Mouse (Mus musculus) heart, adult 2 months (tissue): ENCODE results near the gene Fchsd2. TPM values are rescaled to one million over a fixed set of nuclear protein-coding genes. Genes with fewer than 3 reads are reported as not detected.

Experiments
- DNase-seq, 2 experiments: peaks; one replicate each; pipeline ENCODE4 v3.0.0; 2021
- H3K27ac ChIP-seq: fragments of 200-600 bp; 2 replicates; pipeline ENCODE4 v1.8.1; 2022
- H3K27me3 ChIP-seq: fragments of 200-500 bp; 2 replicates; pipeline ENCODE4 v1.6.1; 2012; ENCODE audit warnings: mild to moderate bottlenecking, low read length, inconsistent platforms, mixed read lengths; ENCODE audit not compliant: control insufficient read depth, insufficient read depth
- H3K36me3 ChIP-seq: fragments of 200-500 bp; 2 replicates; pipeline ENCODE4 v1.6.1; 2012; ENCODE audit warnings: low read length, inconsistent platforms; ENCODE audit not compliant: control insufficient read depth, insufficient read depth
- H3K4me1 ChIP-seq: fragments of 200-500 bp; 2 replicates; pipeline ENCODE4 v1.6.1; 2011; ENCODE audit warnings: low read length; ENCODE audit not compliant: control insufficient read depth, insufficient read depth
- H3K4me3 ChIP-seq: fragments of 200-600 bp; 2 replicates; pipeline ENCODE4 v1.8.1; 2022
- H3K79me2 ChIP-seq: fragments of 200-500 bp; replicated peaks from 2 replicates; pipeline ENCODE4 v1.6.1; 2012; ENCODE audit warnings: mild to moderate bottlenecking, inconsistent platforms, low read length, moderate library complexity, mixed read lengths; ENCODE audit not compliant: control insufficient read depth, insufficient read depth
- H3K9ac ChIP-seq: fragments of 200-500 bp; 2 replicates; pipeline ENCODE4 v1.6.1; 2012; ENCODE audit warnings: low read depth, mild to moderate bottlenecking, control low read depth, inconsistent platforms, low read length, mixed read lengths
- CTCF ChIP-seq: fragments of 200-600 bp; IDR thresholded peaks from 2 replicates; pipeline ENCODE4 v1.8.1; 2022; ENCODE audit warnings: antibody characterized with exemption, mild to moderate bottlenecking, moderate library complexity
- EP300 ChIP-seq: fragments of 200-500 bp; IDR thresholded peaks from 2 replicates; pipeline ENCODE4 v1.6.1; 2011; ENCODE audit warnings: low read depth, low read length, control low read depth; ENCODE audit not compliant: insufficient read depth
- POLR2A ChIP-seq: fragments of 200-500 bp; IDR thresholded peaks from 2 replicates; pipeline ENCODE4 v1.6.1; 2011; ENCODE audit warnings: mild to moderate bottlenecking, low read depth, low read length, control low read depth; ENCODE audit not compliant: insufficient read depth
- WGBS: fragments of 180-500 bp; shearing (Covaris S2); methylation state at CpG from one replicate; pipeline ENCODE4 v1.1.7; 2018; 5-methylcytosine and 5-hydroxymethylcytosine counted together
- intact Hi-C: fragments of 180-260 bp; cut with DNase I; formaldehyde crosslinking; loops from one replicate; pipeline ENCODE4 v1.15.1; 2025
- polyA plus RNA-seq: library from polyadenylated mRNA; depleted of rRNA; stranded (reverse); fragments of >200 nt; gene quantifications from 2 replicates; pipeline ENCODE4 v1.2.3, GENCODE M21; 2012
- total RNA-seq, 2 experiments: library from RNA; stranded (reverse); gene quantifications; 2 replicates each; pipeline ENCODE4 v1.2.3; 2021

The Fchsd2 gene
- total and polyA plus RNA-seq, 3 experiments = 5.6 to 22.4 (median 20.9) TPM

- intact Hi-C loops = loop anchor here (1.0 to 2.0 kb wide), 3 partner anchors 63 to 145 kb away; no protein-coding TSS in a partner anchor
- WGBS = 10% methylated on average over 11 of the region's 11 CpGs
- Histone ChIP-seq H3K36me3 (no peaks in the 10 kb centered on the region), H3K27me3 (no peaks in the 10 kb centered on the region), H3K4me1 (peaks cover 13% of the 10 kb centered on the region), H3K27ac (peak overlapping the region; percentile 71), H3K4me3 (no peak overlapping the region), H3K9ac (no peak overlapping the region), H3K79me2 (no peaks in the 10 kb centered on the region)
- no peak for TF ChIP-seq POLR2A
- peak; percentile 99 for TF ChIP-seq CTCF
- TF ChIP-seq EP300 = peak; percentile 92
- peak; percentile 72 to 73 for DNase-seq
Observed at GRCm38 (mm10) chr7:101051551-101052221, 41.0 kb upstream of the Fchsd2 start.

GRCm38 (mm10) chr7:101053136-101053535 is 39.5 kb upstream of the Fchsd2 start:
- intact Hi-C loops = loop anchor here (2.0 kb wide), 1 partner anchor 146 kb away; no protein-coding TSS in a partner anchor
- Histone ChIP-seq H3K9ac (no peak overlapping the region), H3K27me3 (no peaks in the 10 kb centered on the region), H3K4me3 (no peak overlapping the region), H3K27ac (no peak overlapping the region), H3K4me1 (peaks cover 11% of the 10 kb centered on the region), H3K36me3 (no peaks in the 10 kb centered on the region), H3K79me2 (no peaks in the 10 kb centered on the region)
- DNase-seq = no peak
- WGBS = 73% methylated on average over 2 of the region's 2 CpGs
- no peak for TF ChIP-seq CTCF
- no peak for TF ChIP-seq POLR2A
- no peak for TF ChIP-seq EP300

GRCm38 (mm10) chr7:101057309-101057708 is 35.4 kb upstream of the Fchsd2 start:
- WGBS = 48% methylated on average over 4 of the region's 4 CpGs
- H3K27me3 ChIP-seq = no peaks in the 10 kb centered on the region
- no peaks in the 10 kb centered on the region; the same call in 1 of the 2 replicates for H3K4me1 ChIP-seq
- DNase-seq = no peak
- intact Hi-C loops = no loop called here
- TF ChIP-seq CTCF (no peak), EP300 (no peak), POLR2A (no peak)
- H3K9ac ChIP-seq = no peak overlapping the region
- no peak overlapping the region for H3K4me3 ChIP-seq
- H3K27ac ChIP-seq = no peak overlapping the region
- no peaks in the 10 kb centered on the region for H3K36me3 ChIP-seq
- no peaks in the 10 kb centered on the region for H3K79me2 ChIP-seq

GRCm38 (mm10) chr7:101059188-101059587 is 33.5 kb upstream of the Fchsd2 start:
- Histone ChIP-seq H3K4me1 (no peaks in the 10 kb centered on the region; the same call in 1 of the 2 replicates), H3K79me2 (no peaks in the 10 kb centered on the region), H3K27me3 (no peaks in the 10 kb centered on the region), H3K36me3 (no peaks in the 10 kb centered on the region), H3K9ac (no peak overlapping the region), H3K4me3 (no peak overlapping the region), H3K27ac (no peak overlapping the region)
- TF ChIP-seq EP300 (no peak), CTCF (no peak), POLR2A (no peak)
- WGBS = 97% methylated on average over 5 of the region's 5 CpGs
- intact Hi-C loops = no loop called here
- DNase-seq = no peak

GRCm38 (mm10) chr7:101060476-101060875 is 32.2 kb upstream of the Fchsd2 start:
- intact Hi-C loops = loop anchor here (2.0 kb wide), 2 partner anchors 48 to 314 kb away; no protein-coding TSS in a partner anchor
- H3K36me3 ChIP-seq = no peaks in the 10 kb centered on the region
- TF ChIP-seq CTCF (no peak), EP300 (no peak), POLR2A (no peak)
- no peak overlapping the region for H3K27ac ChIP-seq
- H3K79me2 ChIP-seq = no peaks in the 10 kb centered on the region
- no peak overlapping the region for H3K9ac ChIP-seq
- no peaks in the 10 kb centered on the region for H3K27me3 ChIP-seq
- no peak overlapping the region for H3K4me3 ChIP-seq
- DNase-seq = no peak
- 54% methylated on average over 5 of the region's 5 CpGs for WGBS
- H3K4me1 ChIP-seq = no peaks in the 10 kb centered on the region; the same call in 1 of the 2 replicates

- Histone ChIP-seq H3K27me3 (no peaks in the 10 kb centered on the region), H3K4me3 (no peak overlapping the region), H3K4me1 (no peaks in the 10 kb centered on the region; the same call in 1 of the 2 replicates), H3K36me3 (no peaks in the 10 kb centered on the region), H3K27ac (peak overlapping the region; percentile 21; the same call in 1 of the 2 replicates), H3K79me2 (no peaks in the 10 kb centered on the region), H3K9ac (no peak overlapping the region)
- TF ChIP-seq CTCF (peak; percentile 88), POLR2A (no peak), EP300 (peak; percentile 95)
- peak; percentile 85 to 91 for DNase-seq
- intact Hi-C loops = loop anchor here (1.0 to 2.0 kb wide), 4 partner anchors 47 to 313 kb away; no protein-coding TSS in a partner anchor
- 7% methylated on average over 17 of the region's 17 CpGs for WGBS
Observed at GRCm38 (mm10) chr7:101061381-101061780, 31.3 kb upstream of the Fchsd2 start.
